Mouse (Mus musculus) liver, embryonic 14.5 days (tissue): Measurements from ENCODE around the gene Ccl27a.

ENCODE experiments used
- CTCF ChIP-seq: IDR thresholded peaks from 2 replicates; pipeline ENCODE4 v1.5.1; 2016; ENCODE audit warnings: antibody characterized with exemption, low read depth, control low read depth
- EP300 ChIP-seq: IDR thresholded peaks from 2 replicates; pipeline ENCODE4 v1.6.1; 2016; ENCODE audit warnings: antibody characterized with exemption, low read depth

DNA sequence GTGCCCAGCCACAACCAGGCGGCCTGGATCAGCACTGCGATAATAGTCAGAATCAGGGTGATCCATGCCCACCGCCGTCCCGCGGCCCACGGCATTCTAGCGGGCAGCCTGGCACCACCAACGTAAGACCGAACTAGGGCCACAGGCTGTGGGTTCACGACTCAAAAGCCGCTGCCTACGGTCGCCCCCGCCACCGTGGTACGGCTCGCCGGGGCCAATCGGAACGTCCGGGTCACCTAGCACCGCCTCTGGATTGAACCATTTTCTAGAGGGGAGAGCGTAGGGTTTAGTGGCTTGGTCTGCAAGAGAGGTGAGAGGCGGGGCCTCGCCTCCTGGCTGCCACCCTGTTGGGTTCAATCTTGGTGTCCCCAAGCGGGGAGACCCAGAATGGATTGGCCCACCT, 32.9 kb downstream of the Ccl27a start:
- TF ChIP-seq EP300: no peak
- peak; percentile 37; the same call in 1 of the 2 replicates for TF ChIP-seq CTCF
